In the genomic region with DNA sequence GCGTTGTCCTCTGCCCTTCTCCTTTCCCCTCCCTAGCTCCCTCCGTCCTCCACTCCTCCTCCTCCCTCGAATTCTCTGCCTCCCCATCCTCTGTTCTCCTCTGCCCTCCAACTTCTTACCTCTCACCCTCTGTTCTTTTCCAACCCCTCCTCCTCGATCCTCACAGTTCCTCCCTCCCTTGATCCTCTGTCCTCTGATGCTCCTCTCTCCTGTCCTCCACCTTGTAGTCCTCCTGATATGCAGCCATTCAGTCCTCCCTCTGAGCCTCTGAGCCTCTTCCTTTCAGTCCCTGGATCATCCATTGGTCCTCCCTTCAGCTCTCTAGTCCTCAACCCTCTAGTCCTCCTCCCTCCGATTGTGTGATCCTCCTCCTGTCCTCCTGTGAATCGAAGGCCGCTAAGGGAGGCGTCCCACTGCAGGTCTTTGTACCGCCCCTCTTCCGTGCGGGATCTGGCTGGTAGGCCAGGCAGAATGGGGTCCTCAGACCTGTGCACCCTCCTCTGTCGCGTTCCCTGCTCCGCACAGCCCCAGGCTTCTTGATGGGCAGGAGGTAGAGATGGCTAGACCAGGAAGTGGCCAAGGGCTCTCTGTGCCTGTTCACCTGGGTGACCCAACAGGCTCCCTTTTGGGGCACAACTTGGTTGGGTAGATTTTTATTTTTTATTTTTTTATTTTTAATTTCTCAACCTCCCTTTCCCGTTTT, we compare ENCODE assay signal across 8 mouse cellular contexts. TPM values are rescaled to one million over a fixed set of nuclear protein-coding genes. Genes with fewer than 3 reads are reported as not detected.
DNase-seq lines count a peak whose midpoint lies in the region; ATAC-seq lines count a peak whose summit lies in the region.

No protein-coding gene starts in this region.

- peaks cover 24% of the 10 kb centered on the region for H3K36me3 ChIP-seq in heart, embryonic 13.5 days
- peaks cover 21% of the 10 kb centered on the region; the same call in 1 of the 2 replicates for H3K36me3 ChIP-seq in embryonic facial prominence, embryonic 14.5 days (ENCODE audit: control insufficient read depth, insufficient read depth, low read length)
- peaks cover 54% of the 10 kb centered on the region for H3K36me3 ChIP-seq in limb, embryonic 12.5 days

- DNase-seq in heart, adult 18-20 months, result no peak
- peak; percentile 38 for DNase-seq in MN1 (ENCODE audit: low spot score)
- no peak for DNase-seq in embryonic facial prominence, embryonic 14.5 days (ENCODE audit: low spot score)
- DNase-seq in retina, embryonic 14.5 days (ENCODE audit: low spot score), result peak; percentile 23
- no peak for DNase-seq in right cerebral cortex, postnatal 14 days
- no peak for DNase-seq in gastrocnemius, postnatal 36 days

- WGBS in heart, embryonic 13.5 days, result 8% methylated on average over 15 of the region's 15 CpGs
- 4% methylated on average over 15 of the region's 15 CpGs for WGBS in embryonic facial prominence, embryonic 14.5 days
- WGBS in limb, embryonic 12.5 days, result 6% methylated on average over 15 of the region's 15 CpGs

- intact Hi-C loops in gastrocnemius, postnatal 36 days (cut with DNase I), result no loop called here

- H3K27me3 ChIP-seq in heart, embryonic 13.5 days (replicated peaks), result no peaks in the 10 kb centered on the region
- H3K27me3 ChIP-seq in embryonic facial prominence, embryonic 14.5 days (replicated peaks; ENCODE audit: control insufficient read depth, insufficient read depth, low read length), result no peaks in the 10 kb centered on the region
- no peaks in the 10 kb centered on the region for H3K27me3 ChIP-seq in limb, embryonic 12.5 days

- no peak for ATAC-seq in heart, embryonic 13.5 days (ENCODE audit: extremely low read depth, insufficient number of reproducible peaks, low FRiP score, low TSS enrichment)
- ATAC-seq in embryonic facial prominence, embryonic 14.5 days (ENCODE audit: low read depth), result no peak
- ATAC-seq in limb, embryonic 12.5 days (ENCODE audit: insufficient number of reproducible peaks, insufficient read depth, low FRiP score, low TSS enrichment, low read depth), result no peak; the same call in 1 of the 2 replicates

- H3K27ac ChIP-seq in heart, embryonic 13.5 days (replicated peaks), result peak overlapping the region; percentile 76
- H3K27ac ChIP-seq in embryonic facial prominence, embryonic 14.5 days (replicated peaks; ENCODE audit: low read depth, low read length), result peak overlapping the region; percentile 84
- H3K27ac ChIP-seq in limb, embryonic 12.5 days, result peak overlapping the region; percentile 83

- H3K4me1 ChIP-seq in heart, embryonic 13.5 days, result peaks cover 25% of the 10 kb centered on the region
- peaks cover 23% of the 10 kb centered on the region for H3K4me1 ChIP-seq in embryonic facial prominence, embryonic 14.5 days (ENCODE audit: control insufficient read depth, insufficient read depth, low read length)
- peaks cover 29% of the 10 kb centered on the region for H3K4me1 ChIP-seq in limb, embryonic 12.5 days (replicated peaks)

- peak overlapping the region; percentile 76 for H3K4me3 ChIP-seq in heart, embryonic 13.5 days
- peak overlapping the region; percentile 65 for H3K4me3 ChIP-seq in embryonic facial prominence, embryonic 14.5 days (ENCODE audit: low read depth, low read length)
- H3K4me3 ChIP-seq in limb, embryonic 12.5 days (replicated peaks), result peak overlapping the region; percentile 71

- peak overlapping the region; percentile 91 for H3K9ac ChIP-seq in heart, embryonic 13.5 days
- H3K9ac ChIP-seq in embryonic facial prominence, embryonic 14.5 days (ENCODE audit: low read depth, low read length), result peak overlapping the region; percentile 76
- H3K9ac ChIP-seq in limb, embryonic 12.5 days (replicated peaks), result peak overlapping the region; percentile 75

- H3K9me3 ChIP-seq in heart, embryonic 13.5 days, result no peaks in the 10 kb centered on the region
- no peaks in the 10 kb centered on the region for H3K9me3 ChIP-seq in embryonic facial prominence, embryonic 14.5 days (ENCODE audit: control insufficient read depth, low read length)
- H3K9me3 ChIP-seq in limb, embryonic 12.5 days, result no peaks in the 10 kb centered on the region

- peak overlapping the region; percentile 89 for H3K4me2 ChIP-seq in heart, embryonic 13.5 days
- peak overlapping the region; percentile 60 for H3K4me2 ChIP-seq in embryonic facial prominence, embryonic 14.5 days (ENCODE audit: low read depth, low read length)
- H3K4me2 ChIP-seq in limb, embryonic 12.5 days, result peak overlapping the region; percentile 93

RNA-seq across cellular contexts. Expression of a gene that starts 0.7 kb away (rescaled TPM):
- polyA plus RNA-seq in heart, embryonic 13.5 days (2015; fragmentation: Nextera tagmentation; extraction: Ambion mirVana), result 6.1 and 6.5 TPM in 2 replicates
- 1 to 10 TPM; 8.5 to 9.2 TPM for total RNA-seq in heart, adult 18-20 months (2021)
- polyA plus RNA-seq in embryonic facial prominence, embryonic 14.5 days (2014; fragmentation: Nextera tagmentation; extraction: Ambion mirVana), result 10.1 and 10.7 TPM in 2 replicates
- 12.3 and 12.8 TPM in 2 replicates for polyA plus RNA-seq in limb, embryonic 12.5 days (2016; fragmentation: Nextera tagmentation; extraction: Ambion mirVana)
- 1 to 10 TPM; 3.4 to 4.0 TPM for total RNA-seq in gastrocnemius, postnatal 36 days (2021)

RNA-seq across cellular contexts. Expression of a gene that starts 0.8 kb away (rescaled TPM):
- polyA plus RNA-seq in heart, embryonic 13.5 days (2015; fragmentation: Nextera tagmentation; extraction: Ambion mirVana), result 0.92 and 2.2 TPM in 2 replicates
- 1 to 10 TPM; 1.3 to 2.2 TPM for total RNA-seq in heart, adult 18-20 months (2021)
- polyA plus RNA-seq in embryonic facial prominence, embryonic 14.5 days (2014; fragmentation: Nextera tagmentation; extraction: Ambion mirVana), result 2.8 and 3.6 TPM in 2 replicates
- polyA plus RNA-seq in limb, embryonic 12.5 days (2016; fragmentation: Nextera tagmentation; extraction: Ambion mirVana), result 3.6 and 6.8 TPM in 2 replicates
- 1 to 10 TPM in 1 of 2 experiments, under 1 TPM in 1; 0.64 to 1.5 TPM for total RNA-seq in gastrocnemius, postnatal 36 days (2021)

Comparison
In these comparisons a context has a peak if more than half of its experiments do, and no peak if none do; other contexts are left out.
1. DNase-seq: peak in MN1 (single experiment) and retina, embryonic 14.5 days (single experiment); none in heart, adult 18-20 months (0 of 2), embryonic facial prominence, embryonic 14.5 days (single experiment), right cerebral cortex, postnatal 14 days (single experiment) and gastrocnemius, postnatal 36 days (0 of 2).
2. Peak in every context shown above with its lines, with median percentiles within 50 percentile points of each other: H3K27ac ChIP-seq, H3K4me2 ChIP-seq, H3K4me3 ChIP-seq and H3K9ac ChIP-seq.